Mouse (Mus musculus): ENCODE measurements around the gene Afmid. TPM values are rescaled to one million over a fixed set of nuclear protein-coding genes. Genes with fewer than 3 reads are reported as not detected.
A peak's percentile ranks its signal among the peaks of the same experiment; 100 is the strongest.
"Not testable (repeated sequence)": the region's sequence is repeated elsewhere in the genome, so short reads cannot be mapped to it uniquely, and the experiment has no call there.

The Afmid gene
- total RNA-seq, 1 experiment from 2014 or later, result 12.4 TPM

- no peak for ATAC-seq (replicated peaks; ENCODE audit: insufficient number of reproducible peaks, low FRiP score, low TSS enrichment, poor library complexity, severe bottlenecking)
These were observed 5.6 kb upstream of the Afmid start for GRCm38 (mm10) chr11:117820173-117820572.

- no peak for ATAC-seq (replicated peaks; ENCODE audit: insufficient number of reproducible peaks, low FRiP score, low TSS enrichment, poor library complexity, severe bottlenecking)
These were observed 3.9 kb upstream of the Afmid start for GRCm38 (mm10) chr11:117821868-117822267.

- ATAC-seq (replicated peaks; ENCODE audit: insufficient number of reproducible peaks, low FRiP score, low TSS enrichment, poor library complexity, severe bottlenecking), result no peak
These were observed 2.9 kb upstream of the Afmid start for GRCm38 (mm10) chr11:117822728-117823241.

- no peak for ATAC-seq (replicated peaks; ENCODE audit: insufficient number of reproducible peaks, low FRiP score, low TSS enrichment, poor library complexity, severe bottlenecking)
These were observed 2.3 kb upstream of the Afmid start for GRCm38 (mm10) chr11:117823411-117823810.

GRCm38 (mm10) chr11:117824060-117824969 is 1.4 kb upstream of the Afmid start:
- peak; percentile 68 for ATAC-seq (replicated peaks; ENCODE audit: insufficient number of reproducible peaks, low FRiP score, low TSS enrichment, poor library complexity, severe bottlenecking)

GRCm38 (mm10) chr11:117826164-117826563 is 440 bp downstream of the Afmid start:
- ATAC-seq (replicated peaks; ENCODE audit: insufficient number of reproducible peaks, low FRiP score, low TSS enrichment, poor library complexity, severe bottlenecking), result no peak

GRCm38 (mm10) chr11:117826916-117827315 is 1.2 kb downstream of the Afmid start:
- ATAC-seq (replicated peaks; ENCODE audit: insufficient number of reproducible peaks, low FRiP score, low TSS enrichment, poor library complexity, severe bottlenecking), result no peak

- ATAC-seq (replicated peaks; ENCODE audit: insufficient number of reproducible peaks, low FRiP score, low TSS enrichment, poor library complexity, severe bottlenecking), result no peak
These were observed 1.7 kb downstream of the Afmid start for GRCm38 (mm10) chr11:117827386-117827785.

- ATAC-seq (replicated peaks; ENCODE audit: insufficient number of reproducible peaks, low FRiP score, low TSS enrichment, poor library complexity, severe bottlenecking), result no peak; the same call in 1 of the 2 replicates
These were observed 2.6 kb downstream of the Afmid start for GRCm38 (mm10) chr11:117828149-117828887.

GRCm38 (mm10) chr11:117828888-117829604 is 3.3 kb downstream of the Afmid start:
- ATAC-seq (replicated peaks; ENCODE audit: insufficient number of reproducible peaks, low FRiP score, low TSS enrichment, poor library complexity, severe bottlenecking), result no peak; the same call in 1 of the 2 replicates

GRCm38 (mm10) chr11:117829671-117830215 is 4.0 kb downstream of the Afmid start:
- ATAC-seq (replicated peaks; ENCODE audit: insufficient number of reproducible peaks, low FRiP score, low TSS enrichment, poor library complexity, severe bottlenecking), result no peak

- ATAC-seq (replicated peaks; ENCODE audit: insufficient number of reproducible peaks, low FRiP score, low TSS enrichment, poor library complexity, severe bottlenecking), result no peak
These were observed 4.7 kb downstream of the Afmid start for GRCm38 (mm10) chr11:117830401-117830800.

GRCm38 (mm10) chr11:117832086-117832969 is 6.6 kb downstream of the Afmid start:
- peak; percentile 69 for ATAC-seq (replicated peaks; ENCODE audit: insufficient number of reproducible peaks, low FRiP score, low TSS enrichment, poor library complexity, severe bottlenecking)

- not testable (repeated sequence) for ATAC-seq (replicated peaks; ENCODE audit: insufficient number of reproducible peaks, low FRiP score, low TSS enrichment, poor library complexity, severe bottlenecking)
These were observed 7.8 kb downstream of the Afmid start for GRCm38 (mm10) chr11:117833509-117833908.

- ATAC-seq (replicated peaks; ENCODE audit: insufficient number of reproducible peaks, low FRiP score, low TSS enrichment, poor library complexity, severe bottlenecking), result no peak
These were observed 8.4 kb downstream of the Afmid start for GRCm38 (mm10) chr11:117834086-117834485.

- no peak for ATAC-seq (replicated peaks; ENCODE audit: insufficient number of reproducible peaks, low FRiP score, low TSS enrichment, poor library complexity, severe bottlenecking)
These were observed 10.6 kb downstream of the Afmid start for GRCm38 (mm10) chr11:117836306-117836705.

GRCm38 (mm10) chr11:117838572-117838971 is 12.8 kb downstream of the Afmid start:
- ATAC-seq (replicated peaks; ENCODE audit: insufficient number of reproducible peaks, low FRiP score, low TSS enrichment, poor library complexity, severe bottlenecking), result no peak

GRCm38 (mm10) chr11:117839021-117839420 is 13.3 kb downstream of the Afmid start:
- ATAC-seq (replicated peaks; ENCODE audit: insufficient number of reproducible peaks, low FRiP score, low TSS enrichment, poor library complexity, severe bottlenecking), result no peak

Measured in monocyte, adult 5-6 weeks (primary cell).